Mouse (Mus musculus) brain, embryonic 14.5 days (tissue): ENCODE results near the gene Cyp4f18.

ENCODE experiments used
- CTCF ChIP-seq: fragments of 200-500 bp; IDR thresholded peaks from 2 replicates; pipeline ENCODE4 v1.5.1; 2012; ENCODE audit warnings: inconsistent platforms, mild to moderate bottlenecking, moderate library complexity, borderline replicate concordance; ENCODE audit not compliant: insufficient read depth, insufficient read length; ENCODE audit errors: extremely low read depth
- POLR2A ChIP-seq: fragments of 200-500 bp; IDR thresholded peaks from 2 replicates; pipeline ENCODE4 v1.6.1; 2012; ENCODE audit warnings: mild to moderate bottlenecking, inconsistent platforms, borderline replicate concordance; ENCODE audit not compliant: poor library complexity, insufficient read depth, insufficient read length, severe bottlenecking; ENCODE audit errors: extremely low read depth

DNA sequence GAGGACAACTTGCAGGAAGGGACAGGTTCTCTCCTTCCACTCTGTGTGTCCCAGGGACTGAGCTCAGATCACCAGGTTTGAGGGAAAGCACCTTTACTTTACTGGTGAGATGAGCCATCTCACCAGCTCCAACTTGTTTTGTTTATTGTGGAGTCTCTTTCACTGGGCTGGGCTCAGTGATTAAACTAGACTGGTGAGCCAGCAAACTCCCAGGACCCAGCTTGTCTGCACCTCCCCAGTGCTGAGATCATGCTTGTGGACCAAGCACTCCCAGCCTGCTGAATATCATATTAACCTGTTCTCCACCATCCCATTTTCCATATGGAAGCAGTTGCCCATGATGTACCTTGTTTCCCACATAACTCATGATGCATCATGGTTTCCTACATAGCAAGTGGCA lies 6.5 kb downstream of the Cyp4f18 start:
- TF ChIP-seq POLR2A = no peak
- TF ChIP-seq CTCF = no peak
